Mouse (Mus musculus) heart, postnatal 0 days (tissue): ENCODE data around the gene Qser1. TPM values are rescaled to one million over a fixed set of nuclear protein-coding genes. Genes with fewer than 3 reads are reported as not detected.
A peak's percentile ranks its signal among the peaks of the same experiment; 100 is the strongest.

Experiments
- ATAC-seq: fragments of 200-750 bp; cut with Nextera tagmentation; 2 replicates; pipeline ENCODE4 v1.8.0; 2017; ENCODE audit warnings: low read depth, moderate number of reproducible peaks, moderate library complexity; ENCODE audit not compliant: insufficient read depth
- DNase-seq: peaks from one replicate; pipeline ENCODE4 v3.0.0-alpha.2; 2016; ENCODE audit warnings: low spot score
- H3K27ac ChIP-seq: fragments of 300-500 bp; sonication (generic); 2 replicates; pipeline ENCODE4 v1.5.1; 2014; ENCODE audit warnings: low read depth, mild to moderate bottlenecking
- H3K27me3 ChIP-seq: fragments of 300-500 bp; sonication (generic); 2 replicates; pipeline ENCODE4 v1.6.1; 2014; ENCODE audit warnings: low read length, mixed read lengths; ENCODE audit not compliant: control insufficient read depth, insufficient read depth
- H3K36me3 ChIP-seq: fragments of 300-500 bp; sonication (generic); replicated peaks from 2 replicates; pipeline ENCODE4 v1.6.1; 2014; ENCODE audit warnings: low read length, mixed read lengths; ENCODE audit not compliant: control insufficient read depth, insufficient read depth
- H3K4me1 ChIP-seq: fragments of 300-500 bp; sonication (generic); 2 replicates; pipeline ENCODE4 v1.6.1; 2014; ENCODE audit warnings: antibody characterized with exemption; ENCODE audit not compliant: control insufficient read depth, insufficient read depth
- H3K4me2 ChIP-seq: fragments of 300-500 bp; sonication (generic); 2 replicates; pipeline ENCODE4 v1.6.1; 2014; ENCODE audit warnings: low read depth, mild to moderate bottlenecking, low read length, moderate library complexity
- H3K4me3 ChIP-seq: fragments of 300-500 bp; sonication (generic); 2 replicates; pipeline ENCODE4 v1.5.1; 2014; ENCODE audit warnings: low read depth, low read length
- H3K9ac ChIP-seq: fragments of 300-500 bp; sonication (generic); replicated peaks from 2 replicates; pipeline ENCODE4 v1.6.1; 2014; ENCODE audit warnings: low read depth, low read length, mixed read lengths
- H3K9me3 ChIP-seq: fragments of 300-500 bp; sonication (generic); replicated peaks from 2 replicates; pipeline ENCODE4 v1.6.1; 2016; ENCODE audit warnings: low read length; ENCODE audit not compliant: control insufficient read depth
- CTCF ChIP-seq: IDR thresholded peaks from 2 replicates; pipeline ENCODE4 v1.5.1; 2016; ENCODE audit warnings: antibody characterized with exemption, control low read depth, low read depth
- EP300 ChIP-seq: IDR thresholded peaks from 2 replicates; pipeline ENCODE4 v1.6.1; 2016; ENCODE audit warnings: antibody characterized with exemption, low read depth
- WGBS: fragments of 180-500 bp; shearing (Covaris S2); extraction: QIAGEN DNeasy Blood & Tissue Kit; methylation state at CpG from one replicate; pipeline ENCODE4 v1.1.7; 2014; 5-methylcytosine and 5-hydroxymethylcytosine counted together
- polyA plus RNA-seq: library from polyadenylated mRNA; unstranded; fragments of >200 nt; fragmentation: Nextera tagmentation; extraction: Ambion mirVana; gene quantifications from 2 replicates; pipeline ENCODE4 v1.2.1, GENCODE M21; 2015
- total RNA-seq: library from RNA; depleted of rRNA; stranded (reverse); fragments of >200 nt; gene quantifications from 2 replicates; pipeline ENCODE4 v1.2.3, GENCODE M21; 2014; ENCODE audit warnings: low replicate concordance

Qser1 gene
- total and polyA plus RNA-seq, 2 experiments from 2014 or later = 3.4 to 7.6 TPM

- Histone ChIP-seq H3K27ac (peak overlapping the region; percentile 98), H3K9me3 (no peaks in the 10 kb centered on the region), H3K36me3 (no peaks in the 10 kb centered on the region), H3K4me3 (peak overlapping the region; percentile 97), H3K27me3 (no peaks in the 10 kb centered on the region), H3K4me1 (peaks cover 17% of the 10 kb centered on the region), H3K4me2 (peak overlapping the region; percentile 86), H3K9ac (peak overlapping the region; percentile 99)
- TF ChIP-seq EP300 = no peak
- peak; percentile 61 for TF ChIP-seq CTCF
- peak; percentile 90 for DNase-seq
- WGBS = under 1% methylated on average over 30 of the region's 51 CpGs
- peak; percentile 94 for ATAC-seq
These were observed 393 bp upstream of the Qser1 start for GRCm38 (mm10) chr2:104816866-104817439.

- under 1% methylated on average over 33 of the region's 33 CpGs for WGBS
- peak overlapping the region; percentile 86 for H3K4me2 ChIP-seq
- no peaks in the 10 kb centered on the region for H3K9me3 ChIP-seq
- peak overlapping the region; percentile 99 for H3K9ac ChIP-seq
- H3K27ac ChIP-seq = peak overlapping the region; percentile 98
- DNase-seq = peak; percentile 49
- peak; percentile 34 for ATAC-seq
- H3K4me1 ChIP-seq = peaks cover 17% of the 10 kb centered on the region
- no peaks in the 10 kb centered on the region for H3K27me3 ChIP-seq
- H3K4me3 ChIP-seq = peak overlapping the region; percentile 97
- H3K36me3 ChIP-seq = no peaks in the 10 kb centered on the region
- TF ChIP-seq CTCF = no peak
- TF ChIP-seq EP300 = no peak
These were observed 794 bp downstream of the Qser1 start for GRCm38 (mm10) chr2:104815561-104816370.

- no peak overlapping the region for H3K4me2 ChIP-seq
- no peaks in the 10 kb centered on the region for H3K36me3 ChIP-seq
- H3K4me3 ChIP-seq = no peak overlapping the region
- DNase-seq = no peak
- WGBS = 59% methylated on average over 5 of the region's 5 CpGs
- H3K9ac ChIP-seq = no peak overlapping the region
- no peak overlapping the region for H3K27ac ChIP-seq
- no peak for ATAC-seq
- no peaks in the 10 kb centered on the region for H3K27me3 ChIP-seq
- TF ChIP-seq EP300 = no peak
- no peak for TF ChIP-seq CTCF
- peaks cover 23% of the 10 kb centered on the region for H3K4me1 ChIP-seq
- no peaks in the 10 kb centered on the region for H3K9me3 ChIP-seq
These were observed 2.2 kb downstream of the Qser1 start for GRCm38 (mm10) chr2:104814181-104814951.

- Histone ChIP-seq H3K27me3 (no peaks in the 10 kb centered on the region), H3K4me1 (0 out of 2 replicates have a peak, but pooled peaks cover 6% of the 10 kb centered on the region), H3K4me3 (no peak overlapping the region), H3K4me2 (no peak overlapping the region), H3K9me3 (no peaks in the 10 kb centered on the region), H3K36me3 (no peaks in the 10 kb centered on the region), H3K9ac (no peak overlapping the region), H3K27ac (no peak overlapping the region)
- 63% methylated on average over 1 of the region's 1 CpGs for WGBS
- ATAC-seq = no peak
- no peak for DNase-seq
- no peak for TF ChIP-seq CTCF
- no peak for TF ChIP-seq EP300
These were observed 11.1 kb downstream of the Qser1 start for GRCm38 (mm10) chr2:104805435-104805834.

GRCm38 (mm10) chr2:104774763-104775162 is 41.8 kb downstream of the Qser1 start:
- ATAC-seq (no peak), DNase-seq (no peak)
- Histone ChIP-seq H3K27ac (no peak overlapping the region), H3K9me3 (no peaks in the 10 kb centered on the region), H3K4me1 (no peaks in the 10 kb centered on the region), H3K4me2 (no peak overlapping the region), H3K9ac (no peak overlapping the region), H3K4me3 (no peak overlapping the region), H3K27me3 (no peaks in the 10 kb centered on the region), H3K36me3 (peaks cover 51% of the 10 kb centered on the region)
- 74% methylated on average over 1 of the region's 1 CpGs for WGBS
- TF ChIP-seq EP300 (no peak), CTCF (peak; percentile 64)
